Mouse (Mus musculus) cerebral cortex, adult 2 months (tissue): Measurements from ENCODE around the gene Anxa6.

Source experiments
- WGBS: fragments of 180-500 bp; shearing (Covaris S2); methylation state at CpG from one replicate; pipeline ENCODE4 v1.1.7; 2018; 5-methylcytosine and 5-hydroxymethylcytosine counted together

The Anxa6 gene

DNA sequence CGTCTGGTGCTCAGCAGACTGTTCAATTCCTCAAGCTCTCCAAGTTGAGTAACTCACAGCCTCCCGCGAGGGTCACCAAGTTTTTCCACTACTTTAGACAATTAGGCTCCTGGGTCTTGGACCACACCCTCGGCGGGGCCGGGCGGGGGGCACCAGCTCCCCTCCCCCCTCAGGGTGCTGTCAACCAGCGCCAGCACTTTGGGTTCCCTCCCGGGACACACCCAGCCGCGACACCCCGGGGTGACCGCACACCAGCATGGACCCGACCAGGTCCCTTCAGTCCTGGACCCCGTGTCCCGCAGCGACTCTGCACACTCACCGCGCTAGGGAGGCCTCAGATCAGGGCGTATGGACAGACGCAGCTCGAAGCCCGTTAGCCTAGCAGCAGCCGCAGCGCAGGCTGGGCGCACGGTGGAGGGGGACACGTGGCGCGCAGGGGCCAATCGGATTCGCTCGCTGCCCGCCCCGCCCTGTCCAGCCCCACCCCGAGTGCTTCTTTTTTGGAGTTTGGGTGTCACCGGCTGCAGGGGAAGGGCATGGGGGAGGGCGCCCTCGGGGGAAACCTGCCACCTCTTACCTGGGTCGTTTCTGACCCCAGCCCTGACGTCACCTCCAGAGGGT is at the start of gene Anxa6:
Anxa6 (minus strand) TSS at position 406 of the 621 bp plus-strand sequence.
- under 1% methylated on average over 41 of the region's 41 CpGs for WGBS

DNA sequence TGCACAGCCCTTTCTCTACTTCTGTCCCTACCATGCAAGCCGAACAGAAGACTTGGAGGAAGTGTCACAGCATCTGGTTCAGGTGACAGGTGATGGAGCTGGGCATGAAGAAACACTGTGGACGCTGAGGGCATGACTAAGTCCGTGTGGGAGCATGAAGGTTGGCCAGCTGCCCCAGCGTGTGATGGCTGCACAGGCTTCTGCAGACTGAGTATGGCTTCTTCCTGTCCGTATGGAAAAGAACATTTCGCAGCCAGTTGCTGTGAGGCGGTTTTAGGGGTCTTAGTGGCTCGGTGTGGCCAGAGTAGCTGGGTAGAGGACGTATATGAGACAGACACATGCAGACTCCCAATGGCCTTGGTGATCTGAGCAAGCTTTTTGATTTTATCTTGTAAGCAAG is 48.0 kb upstream of the Anxa6 start:
- WGBS, result 85% methylated on average over 9 of the region's 9 CpGs

DNA sequence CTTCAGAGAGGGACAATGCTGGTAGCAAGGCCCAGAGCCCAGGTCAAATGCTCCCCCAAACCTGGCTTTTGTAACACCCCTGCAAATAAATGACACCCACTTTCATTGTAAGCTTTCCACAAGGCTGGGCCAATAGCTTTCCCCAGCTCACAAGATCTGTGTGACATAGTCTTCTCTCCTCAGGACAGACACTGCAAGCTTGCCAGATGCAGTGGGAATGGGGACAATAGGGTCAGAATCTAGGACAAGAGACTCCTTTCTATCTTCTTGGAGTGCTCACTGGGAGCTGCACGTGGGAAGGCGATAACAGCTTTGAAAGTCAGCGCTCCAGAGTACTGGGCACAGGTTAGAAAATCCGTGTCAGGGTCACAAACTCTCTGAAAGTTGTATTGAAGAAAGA is 45.9 kb upstream of the Anxa6 start:
- WGBS, result 72% methylated on average over 4 of the region's 4 CpGs

DNA sequence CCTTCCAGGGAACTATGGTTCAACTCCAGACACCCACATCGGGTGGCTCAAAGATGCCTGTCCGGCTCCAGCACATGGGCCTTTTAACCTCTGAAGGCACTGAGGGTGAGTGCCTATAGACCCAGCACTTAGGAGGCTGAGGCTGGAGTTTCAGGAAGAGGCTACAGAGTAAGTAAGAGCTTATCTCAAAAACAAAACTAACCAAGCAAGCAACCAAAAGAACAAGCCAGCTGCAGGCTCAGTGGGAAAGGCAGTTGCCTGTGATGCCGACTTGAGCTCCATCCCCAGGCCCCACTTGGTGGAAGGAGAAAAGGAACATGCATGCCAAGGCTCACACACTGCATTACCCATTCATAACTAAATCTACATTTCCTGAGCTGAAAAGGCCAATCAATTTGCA is 45.3 kb upstream of the Anxa6 start:
- 86% methylated on average over 3 of the region's 3 CpGs for WGBS

DNA sequence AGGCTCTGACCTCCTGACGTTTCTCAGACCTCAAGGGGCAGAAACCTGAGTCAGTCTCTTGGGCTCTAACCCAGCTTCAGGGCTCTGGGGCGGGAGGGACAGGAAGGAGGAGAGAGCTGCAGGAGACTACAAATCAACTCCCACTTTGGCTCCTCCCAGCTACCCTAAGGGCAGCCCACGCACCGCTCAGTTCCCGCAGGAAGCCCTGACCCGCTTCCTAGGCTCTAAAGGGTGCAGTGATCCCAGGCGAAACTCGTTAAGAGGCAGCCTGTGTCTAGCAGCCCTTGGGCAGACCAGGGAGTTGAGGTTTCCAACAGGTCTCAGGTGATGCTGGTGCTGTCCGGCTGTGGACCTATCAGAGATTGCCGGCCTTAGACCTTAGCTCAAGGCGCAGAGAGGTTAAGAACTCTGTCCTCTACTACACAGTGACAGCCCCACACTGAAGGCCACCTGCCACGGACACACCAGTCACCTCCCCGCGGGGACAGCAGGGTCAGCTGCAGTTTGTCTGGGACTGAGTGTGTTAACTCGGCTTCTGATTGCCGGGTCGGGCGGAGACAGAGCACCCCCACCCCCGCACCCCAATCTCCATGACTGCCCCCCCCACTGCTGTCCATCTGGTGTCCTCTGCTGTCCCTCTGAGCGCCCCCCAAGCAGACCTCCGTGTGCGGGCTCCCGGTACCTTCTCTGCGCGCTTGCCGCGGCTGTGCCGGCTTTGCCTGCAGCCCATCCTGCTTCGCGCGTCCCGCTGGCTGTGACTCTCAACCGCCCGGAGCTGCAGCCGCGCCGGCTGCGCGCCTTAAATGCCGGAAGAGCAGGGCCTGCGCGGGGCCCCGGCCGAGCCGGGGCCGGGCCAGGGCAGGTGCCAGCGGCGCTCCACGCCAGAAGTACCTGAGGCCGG is 44.3 kb upstream of the Anxa6 start, which contains the start of gene Ccdc69:
Ccdc69 (minus strand) TSS at position 801 of the 901 bp plus-strand sequence.
- 4% methylated on average over 50 of the region's 50 CpGs for WGBS

DNA sequence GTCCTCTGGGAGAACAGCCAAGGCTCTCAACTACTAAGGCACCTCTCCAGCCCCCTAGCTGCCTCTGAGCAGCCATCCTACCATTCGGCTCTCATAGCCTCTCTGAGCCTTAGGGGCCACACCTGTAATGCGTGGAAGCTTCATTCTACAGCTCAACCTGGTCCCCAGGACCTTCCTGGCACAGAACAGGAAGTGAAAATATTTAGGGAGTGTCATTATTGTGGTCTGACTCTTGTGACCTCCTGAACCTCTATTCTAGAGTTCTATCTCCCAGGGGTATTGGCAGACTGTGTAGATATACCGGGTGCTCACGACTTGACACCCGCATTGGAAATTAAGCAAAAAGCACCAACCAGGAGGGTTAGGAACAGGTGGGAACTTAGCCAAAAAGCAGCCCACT is 43.0 kb upstream of the Anxa6 start:
- 91% methylated on average over 5 of the region's 5 CpGs for WGBS

DNA sequence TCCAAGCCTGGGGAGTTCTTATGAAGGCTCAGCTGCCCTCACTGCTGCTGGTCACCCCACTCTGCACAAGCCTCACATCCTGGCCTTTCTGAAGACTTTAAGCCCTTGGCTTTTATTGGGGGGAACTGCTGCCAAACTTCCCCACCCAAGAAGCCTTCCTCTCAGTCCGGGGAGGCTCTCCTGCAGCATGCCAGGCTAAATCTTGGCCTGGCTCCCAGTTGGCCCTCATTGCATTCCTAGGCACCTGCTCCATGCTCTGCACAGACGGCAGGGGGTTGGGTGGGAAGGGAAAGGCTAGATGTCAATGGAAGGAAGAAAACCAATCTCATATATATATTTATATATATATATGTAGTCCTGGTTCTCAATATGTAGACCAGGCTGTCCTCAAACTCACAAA is 42.4 kb upstream of the Anxa6 start:
- 35% methylated on average over 2 of the region's 2 CpGs for WGBS

DNA sequence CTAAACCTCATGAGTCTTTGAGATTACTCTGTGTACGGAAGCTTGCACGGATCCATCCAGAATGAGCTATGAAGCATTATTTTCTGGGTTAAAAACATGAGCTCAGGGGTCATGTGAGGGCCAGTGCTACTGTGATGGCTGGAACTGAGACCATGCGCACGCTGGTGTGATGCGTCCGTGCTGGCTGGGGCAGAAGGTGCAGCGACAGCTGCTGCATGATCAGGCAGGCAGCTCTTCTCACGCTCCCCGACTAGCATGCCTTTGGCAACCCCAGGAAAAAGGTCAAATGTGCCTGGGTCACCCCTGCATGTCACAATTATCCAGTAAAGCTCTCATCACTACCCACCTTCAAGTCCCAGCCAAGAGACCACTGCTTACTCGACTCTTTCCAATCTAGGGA is 39.9 kb upstream of the Anxa6 start:
- WGBS, result 91% methylated on average over 10 of the region's 10 CpGs

DNA sequence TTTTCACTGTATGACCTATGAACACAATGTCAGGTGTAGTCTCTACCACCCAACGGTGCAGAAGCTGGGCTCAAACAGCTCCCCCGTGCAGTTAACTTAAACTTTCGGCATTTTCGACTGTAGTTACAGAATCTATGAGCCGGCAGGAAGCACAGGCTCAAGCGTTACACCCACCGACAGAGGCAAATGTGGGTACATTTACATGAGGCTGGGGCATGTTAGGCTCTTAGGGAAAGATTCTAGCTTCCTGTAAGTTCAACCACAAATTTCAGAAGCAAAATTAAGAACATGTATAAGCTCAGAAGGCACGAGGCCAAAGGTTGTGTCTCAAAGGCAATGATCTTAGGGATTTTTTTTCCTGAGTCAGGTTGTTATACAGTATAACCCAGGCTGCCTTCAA is 39.2 kb upstream of the Anxa6 start:
- 94% methylated on average over 8 of the region's 8 CpGs for WGBS

DNA sequence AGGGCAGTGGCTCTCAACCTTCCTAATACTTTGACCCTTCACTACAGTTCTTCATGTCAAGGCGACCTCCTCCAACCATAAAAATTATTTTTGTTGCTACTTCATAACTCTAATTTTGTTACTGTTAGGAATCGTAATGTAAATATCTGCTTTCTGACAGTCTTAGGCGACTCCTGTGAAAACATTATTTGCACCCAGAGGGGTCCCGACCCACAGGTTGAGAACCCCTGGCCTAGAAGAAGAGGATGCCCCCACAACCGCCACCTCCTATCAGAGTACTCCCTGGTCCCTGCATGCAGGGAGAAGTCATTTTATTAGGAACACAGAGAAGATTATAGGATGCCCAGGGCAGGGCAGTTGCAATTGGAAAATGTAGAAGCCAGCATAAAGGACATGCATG is 38.1 kb upstream of the Anxa6 start:
- 95% methylated on average over 5 of the region's 5 CpGs for WGBS

DNA sequence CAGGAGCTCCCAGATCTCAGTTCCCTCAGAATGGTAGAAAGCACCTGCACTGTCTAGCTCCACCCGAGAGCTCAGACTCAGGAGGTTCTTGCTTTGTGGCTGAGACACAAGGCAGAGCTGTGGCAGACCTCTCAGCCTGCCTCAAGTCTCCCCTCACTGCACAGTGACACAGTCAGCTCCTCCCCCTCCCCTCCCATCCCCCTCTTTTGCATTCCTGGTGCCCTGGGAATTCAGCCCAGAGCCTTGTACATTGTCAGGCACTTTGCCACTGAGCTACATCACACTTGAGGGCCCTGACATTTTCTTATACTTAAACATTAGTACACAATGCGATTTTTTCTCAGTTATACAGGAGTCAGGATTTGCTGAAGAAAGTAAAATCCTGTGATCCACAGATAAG is 35.8 kb upstream of the Anxa6 start:
- WGBS, result 65% methylated on average over 2 of the region's 2 CpGs

DNA sequence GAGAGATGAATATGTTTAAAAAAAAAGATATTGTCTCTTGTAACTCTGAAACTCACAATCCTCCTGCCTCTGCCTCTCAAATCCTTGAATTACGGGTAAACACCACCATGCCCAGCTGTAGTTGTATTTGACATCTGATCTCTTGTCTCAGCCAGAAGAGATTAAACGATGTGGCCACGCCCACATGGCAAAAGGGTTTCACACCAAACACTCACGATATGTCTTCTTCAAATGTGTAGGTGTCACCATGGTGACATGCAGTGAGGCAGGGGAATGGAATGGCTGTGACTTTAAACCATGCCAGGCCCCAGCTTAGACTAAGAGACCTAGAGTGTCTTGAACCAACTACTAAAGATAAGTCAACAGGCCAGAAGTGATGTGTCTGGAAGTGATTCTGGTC is 33.7 kb upstream of the Anxa6 start:
- WGBS, result 59% methylated on average over 4 of the region's 4 CpGs

DNA sequence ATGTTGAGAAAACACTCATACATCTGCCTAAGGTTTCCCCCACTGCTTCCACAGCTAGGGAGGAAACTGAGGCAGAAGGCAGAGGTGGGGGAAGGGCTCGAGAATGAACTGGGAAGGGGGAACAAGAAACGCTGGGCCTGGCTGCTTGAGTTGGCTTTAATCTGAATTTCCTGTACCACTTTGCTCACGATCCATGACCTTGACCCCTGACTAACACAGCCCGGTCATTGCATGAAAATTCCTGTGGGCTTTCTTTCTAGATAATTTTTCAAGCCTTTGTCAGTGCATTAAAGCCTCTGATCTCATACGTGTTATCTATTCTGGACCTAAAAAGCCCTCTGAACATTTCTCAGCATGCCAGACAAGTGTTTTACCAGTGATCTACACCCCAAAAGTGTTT is 29.6 kb upstream of the Anxa6 start:
- 81% methylated on average over 5 of the region's 5 CpGs for WGBS

DNA sequence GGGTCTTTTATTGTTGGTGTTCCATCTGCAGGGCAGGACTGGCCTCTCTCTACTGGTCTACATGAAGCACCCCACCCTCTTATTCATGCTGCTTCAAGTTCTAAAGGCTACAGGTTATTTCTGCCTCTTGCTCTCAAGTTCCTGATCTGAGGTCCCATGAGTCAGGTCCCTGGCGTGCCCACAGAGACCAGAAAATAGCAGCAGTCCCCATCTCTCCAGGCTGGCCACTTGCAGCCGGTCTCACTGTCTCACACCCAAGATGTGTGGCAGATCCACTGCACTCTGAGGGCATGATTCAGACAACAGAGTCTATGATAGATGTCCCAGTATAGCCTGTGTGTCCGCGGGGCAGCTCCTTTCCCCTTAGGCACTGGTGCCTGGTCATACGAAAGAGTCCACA is 27.6 kb upstream of the Anxa6 start:
- WGBS, result 93% methylated on average over 5 of the region's 5 CpGs

DNA sequence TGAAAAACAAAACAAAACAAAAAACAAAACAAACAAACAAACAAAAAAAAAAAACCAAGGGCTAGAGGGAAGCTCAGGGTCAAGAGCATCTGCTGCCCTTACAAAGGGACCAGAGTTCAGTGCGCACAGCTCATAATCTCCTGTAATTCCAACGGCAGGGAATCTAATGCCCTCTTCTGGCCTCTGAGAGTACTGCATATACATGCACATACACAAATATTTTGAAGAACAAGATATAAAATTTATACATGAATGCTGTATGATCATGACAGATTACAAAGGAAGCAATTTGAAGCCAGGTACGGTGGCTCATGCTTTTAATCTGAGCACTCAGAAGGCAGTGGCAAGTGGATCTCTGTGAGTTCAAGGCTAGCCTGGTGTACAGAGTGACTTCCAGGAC is 24.3 kb upstream of the Anxa6 start:
- WGBS, result 82% methylated on average over 3 of the region's 3 CpGs

DNA sequence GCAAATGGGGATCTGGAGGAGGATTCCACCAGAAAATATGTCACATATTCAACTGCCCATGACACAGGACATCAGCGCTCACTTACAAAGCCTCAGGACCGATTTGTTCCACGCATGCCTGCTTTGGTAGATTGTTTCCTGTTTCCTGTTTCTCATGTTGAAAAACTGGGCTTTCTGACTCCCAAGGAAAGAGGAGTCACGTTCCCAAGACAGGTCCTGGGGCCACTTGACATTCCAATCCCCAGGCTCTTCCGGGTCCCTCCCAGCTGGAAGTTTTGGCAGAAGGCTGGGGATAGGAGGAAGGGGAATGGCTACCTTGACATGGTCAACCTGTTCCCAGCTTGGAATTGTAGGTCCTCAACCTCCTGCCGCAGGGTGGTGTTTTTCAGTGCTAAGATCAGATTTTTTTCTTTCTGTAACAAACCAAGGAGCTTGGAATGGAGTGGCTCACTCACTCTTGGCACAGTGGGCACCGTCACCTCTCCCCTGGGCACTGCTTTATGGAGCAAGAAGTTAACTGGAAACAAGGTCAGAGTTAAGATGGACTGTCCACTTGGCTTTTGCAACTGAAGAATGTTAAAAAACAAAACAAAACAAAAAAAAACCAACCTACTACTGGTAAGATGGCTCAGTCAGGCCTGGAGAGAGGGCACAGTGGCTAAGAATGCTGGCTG is 17.7 kb upstream of the Anxa6 start:
- 83% methylated on average over 7 of the region's 7 CpGs for WGBS

DNA sequence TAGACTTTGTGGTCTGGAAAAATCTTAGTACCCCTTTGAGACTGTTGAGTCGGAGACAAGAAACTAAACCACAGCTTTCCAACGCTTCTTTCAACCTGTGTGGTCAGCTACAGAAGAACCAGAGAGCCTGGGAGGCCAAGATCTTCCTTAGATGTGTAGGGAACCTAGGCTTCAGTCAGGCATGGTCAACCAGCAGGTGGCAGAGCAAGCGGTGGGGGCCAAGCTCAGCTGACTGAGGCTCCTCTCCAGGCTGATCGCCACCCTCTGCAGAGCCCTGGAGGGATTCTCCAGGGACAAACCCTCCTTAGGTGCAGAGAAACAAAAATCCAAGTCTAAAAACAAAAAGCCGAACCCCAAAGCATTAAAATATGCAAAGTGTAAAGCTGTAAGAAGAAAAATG is 13.4 kb upstream of the Anxa6 start:
- WGBS, result 67% methylated on average over 5 of the region's 5 CpGs

DNA sequence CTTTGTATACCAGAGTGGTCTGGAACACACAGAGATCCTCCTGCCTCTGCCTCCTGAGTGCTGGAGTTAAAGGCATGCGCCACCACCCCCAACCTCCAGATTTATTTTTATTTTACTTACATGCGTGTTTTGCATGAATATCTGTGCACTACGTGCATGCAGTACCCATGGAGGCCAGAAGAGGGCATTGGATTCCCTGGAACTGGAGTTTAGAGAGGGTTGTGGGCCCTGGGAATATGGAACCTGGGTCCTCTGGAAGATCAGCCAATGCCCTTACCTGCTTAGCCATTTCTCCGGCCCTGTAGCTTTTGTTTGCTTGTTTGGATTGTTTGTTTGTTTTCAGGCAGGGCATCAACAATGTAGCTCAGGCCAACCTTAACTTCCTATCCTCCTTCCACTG is 8.1 kb upstream of the Anxa6 start:
- WGBS, result 80% methylated on average over 4 of the region's 4 CpGs

DNA sequence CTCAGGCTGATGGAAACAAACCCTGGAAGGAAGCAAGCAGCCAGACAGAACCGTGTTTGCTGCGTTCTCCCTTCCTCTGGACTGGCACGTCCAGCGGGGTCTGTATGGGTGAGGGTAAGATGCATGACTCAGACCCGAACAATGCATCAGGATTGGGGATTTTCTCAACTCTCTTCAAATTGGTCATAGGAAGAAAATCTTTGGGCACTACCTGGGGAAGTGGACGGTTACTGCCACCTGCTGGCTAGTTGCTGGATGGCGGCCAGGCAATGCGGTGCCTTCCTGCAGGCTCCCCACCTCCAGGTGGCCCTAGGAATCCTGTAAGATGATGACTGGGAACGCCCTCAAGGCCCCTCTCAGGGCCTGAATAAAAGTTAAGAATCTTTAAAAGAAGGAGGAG is 6.3 kb upstream of the Anxa6 start:
- 13% methylated on average over 9 of the region's 9 CpGs for WGBS

DNA sequence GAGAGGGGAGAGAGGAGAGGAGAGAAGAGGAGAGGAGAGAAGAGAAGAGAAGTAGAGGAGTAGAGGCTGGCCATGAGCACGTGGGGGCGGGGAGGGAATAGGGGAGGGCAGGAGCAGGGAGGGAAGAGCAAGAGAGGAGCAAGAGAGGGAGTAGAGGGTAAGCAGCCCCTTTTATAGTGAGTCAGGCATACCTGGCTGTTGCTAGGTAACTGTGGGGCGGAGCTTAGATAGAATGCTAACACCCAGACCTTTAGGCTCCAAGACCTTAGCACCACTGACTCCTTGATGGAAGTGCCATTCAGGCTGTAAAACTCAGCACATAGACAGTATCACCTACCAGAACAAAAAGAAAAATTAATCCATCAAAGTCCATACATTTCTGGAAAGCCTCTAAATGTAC is 3.4 kb upstream of the Anxa6 start:
- WGBS, result 56% methylated on average over 3 of the region's 3 CpGs

DNA sequence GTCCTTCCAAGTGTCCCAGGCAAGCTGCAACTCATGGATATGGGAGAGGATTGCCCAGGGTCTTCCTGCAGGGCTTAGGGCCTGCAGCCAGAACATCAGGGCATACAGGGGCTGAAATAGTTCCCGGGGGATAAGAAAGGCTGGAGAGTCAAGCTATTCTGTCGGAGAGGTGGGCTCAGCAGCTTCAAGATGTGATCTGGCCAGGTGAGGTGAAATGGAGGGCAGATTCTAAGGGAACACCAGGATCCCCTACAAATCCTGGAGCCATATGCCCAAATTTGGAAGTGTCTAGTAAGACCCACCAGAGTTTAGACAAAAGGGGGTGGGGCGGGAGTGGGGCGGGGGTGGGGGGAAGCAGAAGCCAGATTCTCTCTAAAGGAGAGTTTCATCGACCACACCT is 959 bp downstream of the Anxa6 start:
- WGBS, result 7% methylated on average over 5 of the region's 5 CpGs

DNA sequence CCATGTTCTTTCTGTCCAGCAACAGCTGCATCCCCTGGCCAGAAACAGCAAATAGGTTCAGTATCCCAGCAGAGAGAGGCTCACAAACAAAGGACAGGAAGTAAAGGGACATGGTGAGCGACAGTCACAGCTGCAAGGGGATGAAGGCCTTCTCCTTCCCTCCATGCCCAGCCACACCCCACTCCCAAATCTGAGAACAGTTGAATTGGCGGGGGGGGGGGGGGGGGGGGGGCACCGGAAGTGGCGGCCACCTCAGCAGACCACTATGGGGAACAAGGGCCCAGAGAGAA is 1.3 kb downstream of the Anxa6 start:
- 0% methylated on average over 3 of the region's 4 CpGs for WGBS
